Mouse (Mus musculus) stomach, embryonic 15.5 days (tissue): ENCODE data around the gene Tfap2e. TPM values are rescaled to one million over a fixed set of nuclear protein-coding genes. Genes with fewer than 3 reads are reported as not detected.

ENCODE experiments used
- ATAC-seq: fragments of 200-750 bp; cut with Nextera tagmentation; 2 replicates; pipeline ENCODE4 v1.8.0; 2017; ENCODE audit warnings: low read depth, moderate number of reproducible peaks, moderate TSS enrichment; ENCODE audit not compliant: insufficient read depth, low FRiP score
- H3K27ac ChIP-seq: fragments of 300-500 bp; sonication (generic); 2 replicates; pipeline ENCODE4 v1.5.1; 2015; ENCODE audit warnings: mild to moderate bottlenecking, inconsistent platforms
- H3K27me3 ChIP-seq: fragments of 300-500 bp; sonication (generic); replicated peaks from 2 replicates; pipeline ENCODE4 v1.6.1; 2015; ENCODE audit warnings: inconsistent platforms
- H3K36me3 ChIP-seq: fragments of 300-500 bp; sonication (generic); 2 replicates; pipeline ENCODE4 v1.6.1; 2015; ENCODE audit warnings: inconsistent platforms
- H3K4me1 ChIP-seq: fragments of 300-500 bp; sonication (generic); 2 replicates; pipeline ENCODE4 v1.6.1; 2015; ENCODE audit warnings: inconsistent platforms
- H3K4me2 ChIP-seq: fragments of 300-500 bp; sonication (generic); 2 replicates; pipeline ENCODE4 v1.6.1; 2015; ENCODE audit warnings: mild to moderate bottlenecking, inconsistent platforms
- H3K4me3 ChIP-seq: fragments of 300-500 bp; sonication (generic); replicated peaks from 2 replicates; pipeline ENCODE4 v1.5.1; 2015; ENCODE audit warnings: inconsistent platforms
- H3K9ac ChIP-seq: fragments of 300-500 bp; sonication (generic); 2 replicates; pipeline ENCODE4 v1.6.1; 2015; ENCODE audit warnings: inconsistent platforms
- H3K9me3 ChIP-seq: fragments of 300-500 bp; sonication (generic); 2 replicates; pipeline ENCODE4 v1.6.1; 2016; ENCODE audit warnings: inconsistent platforms
- WGBS: fragments of 180-500 bp; shearing (Covaris S2); methylation state at CpG from one replicate; pipeline ENCODE4 v1.1.7; 2015; 5-methylcytosine and 5-hydroxymethylcytosine counted together
- polyA plus RNA-seq: library from polyadenylated mRNA; unstranded; fragments of >200 nt; fragmentation: Nextera tagmentation; extraction: Ambion mirVana; gene quantifications from 2 replicates; pipeline ENCODE4 v1.2.1, GENCODE M21; 2015

Tfap2e gene
- not detected in 2 replicates for polyA plus RNA-seq

GRCm38 (mm10) chr4:126736001-126736414 is at the start of gene Tfap2e:
Gene Tfap2e (minus strand): TSS chr4:126736240.
- Histone ChIP-seq H3K27me3 (peaks cover 83% of the 10 kb centered on the region), H3K9ac (no peak within 1 kb of the TSS), H3K36me3 (no peaks in the 10 kb centered on the region)

GRCm38 (mm10) chr4:126782996-126783395 is 47.0 kb upstream of the Tfap2e start:
- Histone ChIP-seq H3K36me3 (0 out of 2 replicates have a peak, but pooled peaks cover 3% of the 10 kb centered on the region), H3K27ac (no peak overlapping the region), H3K4me3 (no peak overlapping the region), H3K4me1 (peaks cover 5% of the 10 kb centered on the region; the same call in 1 of the 2 replicates), H3K9ac (no peak overlapping the region), H3K4me2 (no peak overlapping the region), H3K27me3 (no peaks in the 10 kb centered on the region), H3K9me3 (no peaks in the 10 kb centered on the region)
- 66% methylated on average over 8 of the region's 8 CpGs for whole genome bisulfite sequencing
- ATAC-seq: no peak

More at GRCm38 (mm10) chr4:126736001-126736414, at the start of gene Tfap2e:
- Histone ChIP-seq H3K4me3 (peak within 1 kb of the TSS; percentile 36), H3K27ac (no peak within 1 kb of the TSS), H3K4me2 (peak within 1 kb of the TSS; percentile 57), H3K4me1 (peaks cover 21% of the 10 kb centered on the region), H3K9me3 (no peaks in the 10 kb centered on the region)
- no peak for ATAC-seq
- WGBS: 2% methylated on average over 32 of the region's 32 CpGs

- Histone ChIP-seq H3K4me3 (no peak overlapping the region), H3K9me3 (no peaks in the 10 kb centered on the region), H3K4me2 (no peak overlapping the region), H3K4me1 (peaks cover 5% of the 10 kb centered on the region; the same call in 1 of the 2 replicates), H3K27me3 (no peaks in the 10 kb centered on the region), H3K27ac (no peak overlapping the region), H3K36me3 (0 out of 2 replicates have a peak, but pooled peaks cover 3% of the 10 kb centered on the region), H3K9ac (no peak overlapping the region)
- no peak for ATAC-seq
- 87% methylated on average over 8 of the region's 8 CpGs for WGBS
Measured at GRCm38 (mm10) chr4:126782512-126782911, 46.5 kb upstream of the Tfap2e start.

- Histone ChIP-seq H3K4me3 (no peak overlapping the region), H3K4me1 (peaks cover 5% of the 10 kb centered on the region; the same call in 1 of the 2 replicates), H3K36me3 (0 out of 2 replicates have a peak, but pooled peaks cover under 1% of the 10 kb centered on the region), H3K9ac (no peak overlapping the region), H3K4me2 (no peak overlapping the region), H3K27me3 (no peaks in the 10 kb centered on the region), H3K27ac (no peak overlapping the region), H3K9me3 (no peaks in the 10 kb centered on the region)
- WGBS: 62% methylated on average over 3 of the region's 3 CpGs
- no peak for ATAC-seq
Measured at GRCm38 (mm10) chr4:126781871-126782270, 45.8 kb upstream of the Tfap2e start.

GRCm38 (mm10) chr4:126779826-126780775 is 44.1 kb upstream of the Tfap2e start:
- H3K36me3 ChIP-seq: no peaks in the 10 kb centered on the region
- H3K27ac ChIP-seq: no peak overlapping the region
- ATAC-seq: no peak
- no peaks in the 10 kb centered on the region for H3K27me3 ChIP-seq
- H3K4me2 ChIP-seq: no peak overlapping the region
- no peaks in the 10 kb centered on the region for H3K9me3 ChIP-seq
- no peak overlapping the region for H3K9ac ChIP-seq
- 66% methylated on average over 12 of the region's 12 CpGs for WGBS
- no peak overlapping the region for H3K4me3 ChIP-seq
- peaks cover 5% of the 10 kb centered on the region; the same call in 1 of the 2 replicates for H3K4me1 ChIP-seq

GRCm38 (mm10) chr4:126779148-126779581 is 43.1 kb upstream of the Tfap2e start:
- ATAC-seq: no peak
- 53% methylated on average over 8 of the region's 8 CpGs for WGBS
- H3K9me3 ChIP-seq: no peaks in the 10 kb centered on the region
- no peak overlapping the region for H3K27ac ChIP-seq
- no peaks in the 10 kb centered on the region for H3K27me3 ChIP-seq
- H3K36me3 ChIP-seq: no peaks in the 10 kb centered on the region
- H3K4me2 ChIP-seq: no peak overlapping the region
- H3K4me1 ChIP-seq: peaks cover 5% of the 10 kb centered on the region; the same call in 1 of the 2 replicates
- H3K4me3 ChIP-seq: no peak overlapping the region
- H3K9ac ChIP-seq: no peak overlapping the region

- H3K27me3 ChIP-seq: no peaks in the 10 kb centered on the region
- peak; percentile 72 for ATAC-seq
- WGBS: 26% methylated on average over 1 of the region's 1 CpGs
- no peak overlapping the region for H3K4me3 ChIP-seq
- H3K4me2 ChIP-seq: no peak overlapping the region
- H3K27ac ChIP-seq: peak overlapping the region; percentile 26; the same call in 1 of the 2 replicates
- H3K4me1 ChIP-seq: no peaks in the 10 kb centered on the region
- H3K9me3 ChIP-seq: no peaks in the 10 kb centered on the region
- no peaks in the 10 kb centered on the region for H3K36me3 ChIP-seq
- no peak overlapping the region for H3K9ac ChIP-seq
Measured at GRCm38 (mm10) chr4:126775182-126775581, 39.1 kb upstream of the Tfap2e start.

- 90% methylated on average over 6 of the region's 6 CpGs for WGBS
- no peak overlapping the region for H3K9ac ChIP-seq
Measured at GRCm38 (mm10) chr4:126773871-126774270, 37.8 kb upstream of the Tfap2e start.

GRCm38 (mm10) chr4:126770831-126771230 is 34.8 kb upstream of the Tfap2e start:
- ATAC-seq: no peak
- 86% methylated on average over 4 of the region's 4 CpGs for WGBS

More at GRCm38 (mm10) chr4:126773871-126774270, 37.8 kb upstream of the Tfap2e start:
- Histone ChIP-seq H3K27ac (no peak overlapping the region), H3K4me2 (no peak overlapping the region), H3K4me1 (no peaks in the 10 kb centered on the region), H3K27me3 (no peaks in the 10 kb centered on the region), H3K36me3 (no peaks in the 10 kb centered on the region), H3K9me3 (no peaks in the 10 kb centered on the region), H3K4me3 (no peak overlapping the region)
- no peak for ATAC-seq

GRCm38 (mm10) chr4:126769800-126770563 is 33.9 kb upstream of the Tfap2e start:
- Histone ChIP-seq H3K4me1 (no peaks in the 10 kb centered on the region), H3K36me3 (no peaks in the 10 kb centered on the region), H3K4me2 (no peak overlapping the region), H3K9ac (no peak overlapping the region), H3K4me3 (no peak overlapping the region), H3K27ac (no peak overlapping the region), H3K9me3 (no peaks in the 10 kb centered on the region), H3K27me3 (no peaks in the 10 kb centered on the region)
- WGBS: 78% methylated on average over 9 of the region's 9 CpGs
- no peak for ATAC-seq

More at GRCm38 (mm10) chr4:126770831-126771230, 34.8 kb upstream of the Tfap2e start:
- no peaks in the 10 kb centered on the region for H3K27me3 ChIP-seq
- H3K9me3 ChIP-seq: no peaks in the 10 kb centered on the region
- no peak overlapping the region for H3K4me2 ChIP-seq
- H3K4me1 ChIP-seq: no peaks in the 10 kb centered on the region
- H3K36me3 ChIP-seq: no peaks in the 10 kb centered on the region
- H3K9ac ChIP-seq: no peak overlapping the region
- H3K27ac ChIP-seq: no peak overlapping the region
- H3K4me3 ChIP-seq: no peak overlapping the region

GRCm38 (mm10) chr4:126763483-126763882 is 27.4 kb upstream of the Tfap2e start:
- 0 out of 2 replicates have a peak overlapping the region, but pooled peaks have one; percentile 17 for H3K27ac ChIP-seq
- H3K27me3 ChIP-seq: no peaks in the 10 kb centered on the region
- H3K9me3 ChIP-seq: no peaks in the 10 kb centered on the region
- no peak overlapping the region for H3K9ac ChIP-seq
- 83% methylated on average over 2 of the region's 2 CpGs for WGBS
- H3K4me3 ChIP-seq: no peak overlapping the region
- H3K4me2 ChIP-seq: no peak overlapping the region
- no peaks in the 10 kb centered on the region for H3K4me1 ChIP-seq
- no peak for ATAC-seq
- H3K36me3 ChIP-seq: peaks cover 14% of the 10 kb centered on the region
